Mouse (Mus musculus) liver, embryonic 15.5 days (tissue): Measurements from ENCODE around the gene Tubb2a. TPM values are rescaled to one million over a fixed set of nuclear protein-coding genes. Genes with fewer than 3 reads are reported as not detected.
A peak's percentile ranks its signal among the peaks of the same experiment; 100 is the strongest.

Experiments used
- ATAC-seq: fragments of 200-750 bp; cut with Nextera tagmentation; 2 replicates; pipeline ENCODE4 v1.8.0; 2017; ENCODE audit warnings: moderate number of reproducible peaks, mild to moderate bottlenecking, moderate library complexity; ENCODE audit not compliant: insufficient read depth
- H3K27ac ChIP-seq: fragments of 300-500 bp; sonication (generic); replicated peaks from 2 replicates; pipeline ENCODE4 v1.5.1; 2015; ENCODE audit warnings: mild to moderate bottlenecking, inconsistent platforms
- H3K27me3 ChIP-seq: fragments of 300-500 bp; sonication (generic); 2 replicates; pipeline ENCODE4 v1.6.1; 2015; ENCODE audit warnings: mild to moderate bottlenecking, inconsistent platforms
- H3K36me3 ChIP-seq: fragments of 300-500 bp; sonication (generic); replicated peaks from 2 replicates; pipeline ENCODE4 v1.6.1; 2015; ENCODE audit warnings: moderate library complexity, mild to moderate bottlenecking, inconsistent platforms
- H3K4me1 ChIP-seq: fragments of 300-500 bp; sonication (generic); replicated peaks from 2 replicates; pipeline ENCODE4 v1.6.1; 2015; ENCODE audit warnings: inconsistent platforms
- H3K4me2 ChIP-seq: fragments of 300-500 bp; sonication (generic); 2 replicates; pipeline ENCODE4 v1.6.1; 2015; ENCODE audit warnings: moderate library complexity, mild to moderate bottlenecking, inconsistent platforms
- H3K4me3 ChIP-seq: fragments of 300-500 bp; sonication (generic); replicated peaks from 2 replicates; pipeline ENCODE4 v1.5.1; 2015; ENCODE audit warnings: mild to moderate bottlenecking, inconsistent platforms
- H3K9ac ChIP-seq: fragments of 300-500 bp; sonication (generic); 2 replicates; pipeline ENCODE4 v1.6.1; 2015; ENCODE audit warnings: moderate library complexity, mild to moderate bottlenecking, inconsistent platforms
- H3K9me3 ChIP-seq: fragments of 300-500 bp; sonication (generic); replicated peaks from 2 replicates; pipeline ENCODE4 v1.6.1; 2016; ENCODE audit warnings: inconsistent platforms
- WGBS: fragments of 180-500 bp; shearing (Covaris S2); methylation state at CpG from one replicate; pipeline ENCODE4 v1.1.7; 2015; ENCODE audit warnings: mixed read lengths; ENCODE audit not compliant: insufficient replicate concordance; 5-methylcytosine and 5-hydroxymethylcytosine counted together
- polyA plus RNA-seq: library from polyadenylated mRNA; unstranded; fragments of >200 nt; fragmentation: Nextera tagmentation; extraction: Ambion mirVana; gene quantifications from 2 replicates; pipeline ENCODE4 v1.2.1, GENCODE M21; 2015

Gene Tubb2a
- polyA plus RNA-seq, 1 experiment from 2014 or later, result 62.6 TPM

DNA sequence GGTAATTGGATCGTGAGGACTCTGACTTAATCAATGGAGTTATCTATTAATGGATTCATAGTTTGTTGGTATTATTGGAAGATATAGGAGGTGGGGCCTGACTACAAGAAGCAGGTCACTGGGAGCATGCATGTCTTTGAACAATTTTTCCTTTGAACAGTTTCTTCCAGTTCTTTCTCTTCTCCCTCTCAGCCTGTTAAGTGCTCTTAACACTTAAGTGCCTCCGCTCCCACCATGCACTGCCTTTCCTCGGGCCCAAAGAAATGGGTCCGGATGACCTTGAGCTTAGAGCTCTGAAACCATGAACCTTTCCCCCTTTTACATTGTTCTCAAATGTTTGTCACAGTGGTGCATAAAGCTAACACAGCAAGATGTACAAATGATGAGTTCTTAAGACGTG, 41.1 kb downstream of the Tubb2a start:
- peaks cover 23% of the 10 kb centered on the region for H3K36me3 ChIP-seq
- 76% methylated on average over 5 of the region's 5 CpGs for WGBS
- 0 out of 2 replicates have a peak overlapping the region, but pooled peaks have one; percentile 83 for H3K9ac ChIP-seq
- ATAC-seq, result no peak
- H3K4me3 ChIP-seq, result no peak overlapping the region
- peaks cover 33% of the 10 kb centered on the region for H3K4me1 ChIP-seq
- peak overlapping the region; percentile 88; the same call in 1 of the 2 replicates for H3K4me2 ChIP-seq
- H3K9me3 ChIP-seq, result no peaks in the 10 kb centered on the region
- no peaks in the 10 kb centered on the region for H3K27me3 ChIP-seq
- peak overlapping the region; percentile 70; the same call in 1 of the 2 replicates for H3K27ac ChIP-seq

DNA sequence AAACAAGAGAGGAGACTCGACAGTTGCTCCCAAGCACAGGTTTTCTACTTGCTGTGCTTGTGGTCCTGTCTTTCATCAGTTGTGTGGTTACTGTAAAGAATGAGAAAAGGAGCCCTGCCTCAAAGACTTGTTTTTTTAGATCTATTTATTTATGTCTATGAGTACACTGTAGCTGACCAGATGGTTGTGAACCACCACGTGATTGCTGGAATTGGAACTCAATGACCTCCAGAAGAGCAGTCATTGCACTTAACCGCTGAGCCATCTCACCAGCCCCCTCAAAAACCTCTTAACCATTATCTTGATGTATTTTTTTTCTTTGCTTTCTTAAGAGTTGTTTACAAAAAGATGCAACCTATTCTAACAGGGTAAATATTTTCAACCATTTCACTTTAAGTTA, 42.4 kb downstream of the Tubb2a start:
- Histone ChIP-seq H3K27ac (no peak overlapping the region), H3K27me3 (no peaks in the 10 kb centered on the region), H3K4me2 (no peak overlapping the region), H3K36me3 (peaks cover 34% of the 10 kb centered on the region), H3K4me1 (peaks cover 36% of the 10 kb centered on the region), H3K4me3 (no peak overlapping the region), H3K9ac (no peak overlapping the region), H3K9me3 (no peaks in the 10 kb centered on the region)
- WGBS, result 71% methylated on average over 3 of the region's 3 CpGs
- ATAC-seq, result no peak

DNA sequence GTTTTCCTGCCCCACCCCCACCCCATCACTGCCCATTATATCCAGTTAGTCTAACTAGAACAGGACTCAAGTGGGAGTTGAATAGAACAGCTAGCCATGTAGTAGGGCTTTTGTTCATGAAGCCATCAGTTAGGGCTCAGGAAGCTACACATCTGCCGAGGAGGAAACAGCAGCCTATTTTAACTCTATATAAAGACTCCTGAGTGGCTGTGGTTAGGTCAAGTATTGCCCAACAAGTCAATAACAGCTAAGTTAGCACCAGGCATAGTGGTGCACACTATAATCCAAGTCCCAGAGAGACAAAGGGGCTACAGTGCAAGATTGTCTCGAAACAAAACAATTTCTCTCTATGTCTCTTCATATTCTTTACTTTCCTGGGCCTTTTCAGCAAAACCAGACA, 45.8 kb downstream of the Tubb2a start:
- Histone ChIP-seq H3K27ac (no peak overlapping the region), H3K4me3 (no peak overlapping the region), H3K9me3 (no peaks in the 10 kb centered on the region), H3K9ac (no peak overlapping the region), H3K36me3 (peaks cover 61% of the 10 kb centered on the region), H3K4me1 (peaks cover 16% of the 10 kb centered on the region), H3K4me2 (no peak overlapping the region), H3K27me3 (no peaks in the 10 kb centered on the region)
- ATAC-seq, result peak; percentile 25; the same call in 1 of the 2 replicates
- WGBS, result 30% methylated on average over 2 of the region's 2 CpGs

Other genes starting within 250 kb of the Tubb2a start
- gene Serpinb6e, start 234.6 kb downstream of the Tubb2a start, polyA plus RNA-seq, result not detected in 2 replicates
- not detected in 2 replicates for gene Serpinb6c, start 172.3 kb downstream of the Tubb2a start, polyA plus RNA-seq
- gene Nqo2, start 113.3 kb downstream of the Tubb2a start, polyA plus RNA-seq, result 26.0 and 27.0 TPM in 2 replicates
- gene Ripk1, start 75.6 kb downstream of the Tubb2a start, polyA plus RNA-seq, result 11.6 and 12.5 TPM in 2 replicates
- gene Serpinb6a, start 75.2 kb downstream of the Tubb2a start, polyA plus RNA-seq, result 15.8 and 16.1 TPM in 2 replicates
- 47.6 and 49.2 TPM in 2 replicates for gene Bphl, start 40.4 kb downstream of the Tubb2a start, polyA plus RNA-seq
- 1.1 and 1.4 TPM in 2 replicates for gene Tubb2b, start 52.5 kb upstream of the Tubb2a start, polyA plus RNA-seq
- gene Psmg4, start 85.0 kb upstream of the Tubb2a start, polyA plus RNA-seq, result 26.0 and 30.0 TPM in 2 replicates